Mouse (Mus musculus): ENCODE results near the gene Tbc1d4. TPM values are rescaled to one million over a fixed set of nuclear protein-coding genes. Genes with fewer than 3 reads are reported as not detected.

Gene Tbc1d4
- polyA plus RNA-seq (2021; fragmentation: Nextera tagmentation): 2.4 and 2.9 TPM in 2 replicates
- long read RNA-seq, experiment 1, transcript Tbc1d4-206 (12 exons, 3,103 nt): major isoform, 8 of 24 reads
- long read RNA-seq, experiment 1, partial matches to known transcripts: 7 of 24 reads
- long read RNA-seq, experiment 1, other reads (novel, unspliced or antisense): 4 of 24 reads
- long read RNA-seq, experiment 2, partial matches to known transcripts: 2 of 6 reads
- long read RNA-seq, experiment 2, other reads (novel, unspliced or antisense): 2 of 6 reads

DNA sequence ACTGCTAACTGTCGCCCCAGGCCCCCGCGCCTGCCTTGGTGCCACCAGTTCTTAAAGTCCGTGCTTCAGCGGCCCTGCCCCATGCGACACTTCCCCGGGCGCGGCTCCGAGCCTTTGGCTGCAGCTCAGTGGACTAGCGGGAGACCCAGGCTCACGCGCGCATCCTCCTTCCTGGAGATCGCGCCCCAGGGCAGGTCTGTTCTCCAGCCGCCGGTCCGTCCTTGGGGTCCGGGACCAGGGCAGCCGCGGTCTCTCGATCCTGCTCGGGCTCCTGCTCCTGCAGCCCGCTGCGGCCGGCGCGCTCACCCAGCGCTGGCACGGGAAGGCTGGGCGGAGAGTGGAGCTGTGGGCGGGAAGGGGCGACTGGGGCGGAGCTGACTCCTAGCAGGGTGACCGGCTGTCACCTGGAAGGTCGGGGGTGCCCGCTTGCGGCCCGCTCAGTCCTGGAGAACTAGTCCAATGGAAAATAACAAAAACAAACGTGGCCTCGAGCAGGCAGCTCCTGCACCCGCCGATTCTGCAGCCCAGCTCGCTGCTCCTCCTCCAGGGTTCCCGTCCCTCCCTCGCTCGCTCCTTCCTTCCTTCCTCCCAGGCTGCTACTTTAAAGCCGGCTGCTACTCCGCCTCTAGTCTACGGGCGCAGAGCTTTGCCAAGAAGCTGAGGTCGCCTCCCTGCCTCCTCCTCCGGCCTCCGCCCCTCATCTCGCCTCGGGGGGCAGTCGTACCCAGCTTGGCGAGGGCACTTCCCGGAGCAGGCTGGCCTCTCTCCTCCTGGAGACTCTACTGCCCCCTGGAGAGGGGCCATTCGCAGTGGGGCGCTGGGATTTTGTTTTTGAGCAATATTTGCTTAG lies at the start of gene Tbc1d4:
TSS of gene Tbc1d4 (minus strand) at position 673 of the 850 bp plus-strand sequence.

DNA sequence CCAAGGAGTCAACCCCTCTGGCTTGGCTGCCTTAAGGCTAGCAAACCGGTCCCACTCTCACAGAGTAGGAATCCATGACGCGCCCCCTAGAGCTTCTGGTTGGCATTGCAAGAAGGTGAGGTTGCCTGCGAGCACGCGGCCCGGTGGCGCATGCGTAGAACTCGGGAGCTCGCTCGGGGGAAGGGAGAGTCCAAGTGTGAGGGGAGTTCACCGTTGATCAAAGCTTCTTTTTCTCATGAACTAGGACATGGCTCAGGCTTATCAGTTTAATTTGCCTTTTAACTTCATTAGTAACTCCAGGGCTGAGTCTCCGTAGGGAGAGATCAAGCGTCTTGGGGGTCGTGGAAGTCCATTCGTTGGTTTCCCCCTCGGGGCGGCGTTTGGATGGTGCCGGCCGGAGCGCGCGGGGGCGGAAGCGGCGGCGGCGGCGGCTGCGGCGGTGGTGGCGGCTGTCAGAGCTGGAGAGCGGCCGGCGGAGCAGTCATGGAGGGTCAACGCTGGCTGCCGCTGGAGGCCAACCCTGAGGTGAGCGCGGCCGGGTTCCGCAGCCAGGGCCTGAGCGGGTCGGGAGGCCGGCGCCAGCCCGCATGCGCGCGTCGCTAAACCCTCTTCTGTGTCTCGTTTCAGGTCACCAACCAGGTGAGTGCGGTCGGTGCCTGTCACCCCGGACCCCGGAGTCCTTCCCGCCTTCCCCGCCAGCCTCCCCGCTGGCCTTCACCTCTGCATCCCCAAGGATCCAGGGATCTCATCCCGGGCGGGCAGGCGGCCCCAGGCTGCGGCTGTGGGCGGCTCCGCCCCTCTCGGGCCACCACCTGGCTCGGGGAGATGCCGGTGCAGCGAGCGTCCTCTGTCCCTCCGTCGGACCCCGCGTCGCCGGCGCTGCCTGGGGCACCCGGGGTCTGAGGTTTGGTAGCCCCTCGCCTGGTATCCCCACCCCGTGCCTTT lies 44.9 kb upstream of the Tbc1d4 start, which contains the start of gene Uchl3:
TSS of gene Uchl3 (plus strand) at position 387 of the 945 bp plus-strand sequence.

DNA sequence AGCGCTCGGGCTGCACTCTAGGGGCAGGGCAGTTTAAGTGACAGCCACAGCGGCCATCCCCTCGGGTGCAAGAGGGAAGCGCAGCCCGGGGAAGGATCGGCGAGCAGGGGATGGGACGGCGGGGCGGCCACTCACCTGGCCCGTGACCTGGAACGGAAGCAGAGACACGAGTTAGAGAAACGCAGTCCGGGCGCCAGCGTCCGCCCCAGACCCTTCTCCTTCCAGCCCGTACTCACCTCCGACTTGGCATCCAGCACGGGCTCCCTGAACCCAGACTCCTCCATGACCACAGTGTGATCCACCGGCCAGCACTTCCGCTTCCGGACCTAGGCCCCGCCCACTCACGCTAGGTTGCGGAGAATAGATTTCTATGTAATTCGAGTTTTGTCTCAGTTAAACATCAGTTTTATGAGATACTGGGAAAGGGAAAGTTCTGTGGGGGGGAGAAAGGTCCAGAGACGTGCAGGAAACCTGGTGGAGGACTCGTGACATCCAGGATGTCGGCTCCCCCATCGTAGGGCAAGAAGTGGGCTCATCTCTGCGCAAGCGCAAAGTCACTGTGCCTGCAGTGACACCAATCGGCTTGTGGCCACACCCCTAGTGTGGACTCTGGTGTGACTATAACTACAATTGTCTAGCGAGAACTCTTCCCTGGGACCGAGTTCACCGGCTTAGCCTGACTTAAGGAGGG lies 31.3 kb upstream of the Tbc1d4 start, which contains the start of gene Commd6:
TSS of gene Commd6 (minus strand) at position 534 of the 691 bp plus-strand sequence.

Other genes with a start within 250 kb of the Tbc1d4 start
- gene Commd6, start 31.5 kb upstream of the Tbc1d4 start, polyA plus RNA-seq (2021; fragmentation: Nextera tagmentation): 124 and 156 TPM in 2 replicates
- 170 and 182 TPM in 2 replicates for gene Uchl3, start 44.8 kb upstream of the Tbc1d4 start, polyA plus RNA-seq (2021; fragmentation: Nextera tagmentation)
- 0.46 and 0.77 TPM in 2 replicates for gene Gm9922, start 120.6 kb upstream of the Tbc1d4 start, polyA plus RNA-seq (2021; fragmentation: Nextera tagmentation)
- 11.9 and 17.2 TPM in 2 replicates for gene Lmo7, start 120.8 kb upstream of the Tbc1d4 start, polyA plus RNA-seq (2021; fragmentation: Nextera tagmentation)

All from left cerebral cortex, adult 6 months (tissue).